Mouse (Mus musculus): ENCODE measurements around the gene Tmem63a.

DNA sequence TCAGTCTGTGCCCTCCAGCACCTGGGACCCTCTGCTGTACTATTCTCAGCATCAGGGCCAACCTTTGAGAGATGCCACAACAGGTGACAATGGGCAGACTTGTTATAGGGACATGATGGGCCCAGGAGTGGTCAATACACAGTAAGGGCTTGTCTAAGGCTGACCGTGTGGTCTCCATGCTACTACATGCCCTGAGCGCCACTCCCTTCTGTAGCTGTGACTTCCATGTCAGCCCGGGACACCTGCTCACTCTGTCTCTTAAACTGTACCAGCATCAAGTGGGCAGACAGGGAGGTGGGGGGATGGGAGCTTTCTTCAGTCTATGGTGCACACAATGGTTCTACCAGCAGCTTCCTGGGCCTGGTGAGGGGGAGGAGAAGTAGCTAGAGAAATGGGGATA is 59.1 kb downstream of the Tmem63a start:
- TF ChIP-seq CTCF (IDR thresholded peaks at IDR 0.05; ENCODE audit: low read depth, low read length) = no peak
- TF ChIP-seq POLR2A (IDR thresholded peaks at IDR 0.05; ENCODE audit: extremely low read depth, insufficient read depth, low read length) = no peak
